Mouse (Mus musculus) bone marrow, adult 2 months (tissue): ENCODE results near the gene Wipi1. TPM values are rescaled to one million over a fixed set of nuclear protein-coding genes. Genes with fewer than 3 reads are reported as not detected.

ENCODE experiments used
- H3K27ac ChIP-seq: fragments of 200-500 bp; 2 replicates; pipeline ENCODE4 v1.5.1; 2012; ENCODE audit warnings: low read depth, mild to moderate bottlenecking, control low read depth, inconsistent platforms, low read length; ENCODE audit not compliant: control insufficient read depth, poor library complexity, insufficient read depth
- H3K4me1 ChIP-seq: fragments of 200-500 bp; 2 replicates; pipeline ENCODE4 v1.6.1; 2011; ENCODE audit warnings: low read length; ENCODE audit not compliant: control insufficient read depth, insufficient read depth
- H3K4me3 ChIP-seq: fragments of 200-500 bp; replicated peaks from 2 replicates; pipeline ENCODE3; 2011; ENCODE audit warnings: mild to moderate bottlenecking, low read depth, low read length, control low read depth; ENCODE audit not compliant: control insufficient read depth
- CTCF ChIP-seq: fragments of 200-500 bp; IDR thresholded peaks from 2 replicates; pipeline ENCODE4 v1.5.1; 2011; ENCODE audit warnings: low read length, control low read depth; ENCODE audit not compliant: control insufficient read depth, insufficient read depth
- POLR2A ChIP-seq: fragments of 200-500 bp; IDR thresholded peaks from 2 replicates; pipeline ENCODE4 v1.6.1; 2011; ENCODE audit warnings: low read depth, mild to moderate bottlenecking, control low read depth, low read length, borderline replicate concordance; ENCODE audit not compliant: control insufficient read depth
- WGBS: fragments of 180-500 bp; shearing (Covaris S2); methylation state at CpG from one replicate; pipeline ENCODE4 v1.1.7; 2018; 5-methylcytosine and 5-hydroxymethylcytosine counted together
- polyA plus RNA-seq: library from polyadenylated mRNA; stranded (reverse); fragments of >200 nt; gene quantifications from 2 replicates; pipeline ENCODE4 v1.2.4, GENCODE M21; 2011; ENCODE audit warnings: low replicate concordance; ENCODE audit not compliant: missing spikeins, insufficient read depth, insufficient read length

The Wipi1 gene
- polyA plus RNA-seq, 1 experiment: 13.3 TPM

- H3K4me1 ChIP-seq: no peaks in the 10 kb centered on the region; the same call in 1 of the 2 replicates
- TF ChIP-seq CTCF (no peak), POLR2A (no peak)
- H3K27ac ChIP-seq: no peak overlapping the region
- WGBS: 90% methylated on average over 6 of the region's 6 CpGs
- H3K4me3 ChIP-seq: no peak overlapping the region
Measured at GRCm38 (mm10) chr11:109535966-109536365, 75.8 kb downstream of the Wipi1 start.

GRCm38 (mm10) chr11:109530030-109530429 lies 81.7 kb downstream of the Wipi1 start:
- TF ChIP-seq CTCF: no peak
- TF ChIP-seq POLR2A: no peak
- WGBS: 85% methylated on average over 4 of the region's 4 CpGs
- H3K27ac ChIP-seq: no peak overlapping the region
- H3K4me1 ChIP-seq: no peaks in the 10 kb centered on the region
- no peak overlapping the region for H3K4me3 ChIP-seq

GRCm38 (mm10) chr11:109525571-109525970 lies 86.2 kb downstream of the Wipi1 start:
- TF ChIP-seq POLR2A (no peak), CTCF (no peak)
- Histone ChIP-seq H3K27ac (no peak overlapping the region), H3K4me3 (no peak overlapping the region), H3K4me1 (no peaks in the 10 kb centered on the region)
- WGBS: 95% methylated on average over 4 of the region's 4 CpGs

- Histone ChIP-seq H3K4me1 (no peaks in the 10 kb centered on the region), H3K27ac (no peak overlapping the region), H3K4me3 (no peak overlapping the region)
- WGBS: 20% methylated on average over 5 of the region's 5 CpGs
- no peak for TF ChIP-seq CTCF
- TF ChIP-seq POLR2A: no peak
Measured at GRCm38 (mm10) chr11:109524869-109525268, 86.9 kb downstream of the Wipi1 start.

Other genes with a start within 250 kb of the Wipi1 start
- 9.0 and 28.9 TPM in 2 replicates for gene Gna13, start 249.1 kb downstream of the Wipi1 start, polyA plus RNA-seq
- gene 9930022D16Rik, start 198.1 kb downstream of the Wipi1 start, polyA plus RNA-seq: not detected in 2 replicates
- gene Amz2, start 186.0 kb downstream of the Wipi1 start, polyA plus RNA-seq: 13.3 and 19.3 TPM in 2 replicates
- gene Arsg, start 138.6 kb downstream of the Wipi1 start, polyA plus RNA-seq: 1.5 and 3.7 TPM in 2 replicates
- 31.3 and 50.4 TPM in 2 replicates for gene Slc16a6, start 138.4 kb downstream of the Wipi1 start, polyA plus RNA-seq
- gene Prkar1a, start 37.4 kb upstream of the Wipi1 start, polyA plus RNA-seq: 46.3 and 64.2 TPM in 2 replicates
- gene Fam20a, start 110.3 kb upstream of the Wipi1 start, polyA plus RNA-seq: 2.7 and 3.4 TPM in 2 replicates
- not detected in 2 replicates for gene 1700012B07Rik, start 216.1 kb upstream of the Wipi1 start, polyA plus RNA-seq